Mouse (Mus musculus): ENCODE measurements at regions not wholly inside any gene's neighbourhood (a gene's known extent, or its start where the extent isn't known, plus 50 kb on each side); places are given as distances from the start of the nearest gene placed in this dataset.
A peak's percentile ranks its signal among the peaks of the same experiment; 100 is the strongest.
"Not testable (repeated sequence)": the region's sequence is repeated elsewhere in the genome, so short reads cannot be mapped to it uniquely, and the experiment has no call there.

- DNase-seq (ENCODE audit: low spot score in 2 of 2): not testable (repeated sequence)
Observed at GRCm38 (mm10) chr13:107774499-107774898, 269.7 kb upstream of the Smim15 start.

- no peak for DNase-seq (ENCODE audit: low spot score in 2 of 2)
Observed at GRCm38 (mm10) chr13:107767262-107767624, 277.0 kb upstream of the Smim15 start.

- peak in 1 of 2 experiments; percentile 50 for DNase-seq (ENCODE audit: low spot score in 2 of 2)
Observed at GRCm38 (mm10) chr13:107766397-107767261, 277.6 kb upstream of the Smim15 start.

GRCm38 (mm10) chr13:107763911-107764310 lies 280.3 kb upstream of the Smim15 start:
- DNase-seq (ENCODE audit: low spot score in 2 of 2): no peak

- no peak for DNase-seq (ENCODE audit: low spot score in 2 of 2)
Observed at GRCm38 (mm10) chr13:107760511-107760910, 283.7 kb upstream of the Smim15 start.

- no peak for DNase-seq (ENCODE audit: low spot score in 2 of 2)
Observed at GRCm38 (mm10) chr13:107758327-107759095, 285.7 kb upstream of the Smim15 start.

GRCm38 (mm10) chr13:107752745-107753144 lies 291.5 kb upstream of the Smim15 start:
- DNase-seq (ENCODE audit: low spot score in 2 of 2): no peak

GRCm38 (mm10) chr13:107743464-107744218 lies 300.6 kb upstream of the Smim15 start:
- DNase-seq (ENCODE audit: low spot score in 2 of 2): no peak

GRCm38 (mm10) chr13:107736581-107736980 lies 307.7 kb upstream of the Smim15 start:
- no peak for DNase-seq (ENCODE audit: low spot score in 2 of 2)

- no peak for DNase-seq (ENCODE audit: low spot score in 2 of 2)
Observed at GRCm38 (mm10) chr13:107734161-107734905, 309.9 kb upstream of the Smim15 start.

GRCm38 (mm10) chr13:107730976-107731375 lies 313.3 kb upstream of the Smim15 start:
- DNase-seq (ENCODE audit: low spot score in 2 of 2): no peak

- no peak for DNase-seq (ENCODE audit: low spot score in 2 of 2)
Observed at GRCm38 (mm10) chr13:107726491-107726890, 317.8 kb upstream of the Smim15 start.

- no peak for DNase-seq (ENCODE audit: low spot score in 2 of 2)
Observed at GRCm38 (mm10) chr13:107721901-107722300, 322.3 kb upstream of the Smim15 start.

GRCm38 (mm10) chr13:107720874-107721574 lies 323.2 kb upstream of the Smim15 start:
- DNase-seq (ENCODE audit: low spot score in 2 of 2): no peak

- no peak for DNase-seq (ENCODE audit: low spot score in 2 of 2)
Observed at GRCm38 (mm10) chr13:107718973-107719620, 325.1 kb upstream of the Smim15 start.

- DNase-seq (ENCODE audit: low spot score in 2 of 2): no peak
Observed at GRCm38 (mm10) chr13:107715616-107716015, 328.6 kb upstream of the Smim15 start.

- DNase-seq (ENCODE audit: low spot score in 2 of 2): no peak
Observed at GRCm38 (mm10) chr13:107714001-107714400, 330.2 kb upstream of the Smim15 start.

GRCm38 (mm10) chr13:107711341-107711994 lies 332.8 kb upstream of the Smim15 start:
- DNase-seq (ENCODE audit: low spot score in 2 of 2): no peak

GRCm38 (mm10) chr13:107710368-107710767 lies 333.9 kb upstream of the Smim15 start:
- DNase-seq (ENCODE audit: low spot score in 2 of 2): no peak

Data from layer of hippocampus, postnatal 10 days (tissue).